Mouse (Mus musculus) spleen, postnatal 36 days (tissue): ENCODE measurements at regions not wholly inside any gene's neighbourhood (a gene's known extent, or its start where the extent isn't known, plus 50 kb on each side); places are given as distances from the start of the nearest gene placed in this dataset.

ENCODE experiments used
- DNase-seq, 2 experiments: peaks; one replicate each; pipeline ENCODE4 v3.0.0; 2022; ENCODE audit warnings: low spot score in 2 of 2, mixed read lengths in 1 of 2

DNA sequence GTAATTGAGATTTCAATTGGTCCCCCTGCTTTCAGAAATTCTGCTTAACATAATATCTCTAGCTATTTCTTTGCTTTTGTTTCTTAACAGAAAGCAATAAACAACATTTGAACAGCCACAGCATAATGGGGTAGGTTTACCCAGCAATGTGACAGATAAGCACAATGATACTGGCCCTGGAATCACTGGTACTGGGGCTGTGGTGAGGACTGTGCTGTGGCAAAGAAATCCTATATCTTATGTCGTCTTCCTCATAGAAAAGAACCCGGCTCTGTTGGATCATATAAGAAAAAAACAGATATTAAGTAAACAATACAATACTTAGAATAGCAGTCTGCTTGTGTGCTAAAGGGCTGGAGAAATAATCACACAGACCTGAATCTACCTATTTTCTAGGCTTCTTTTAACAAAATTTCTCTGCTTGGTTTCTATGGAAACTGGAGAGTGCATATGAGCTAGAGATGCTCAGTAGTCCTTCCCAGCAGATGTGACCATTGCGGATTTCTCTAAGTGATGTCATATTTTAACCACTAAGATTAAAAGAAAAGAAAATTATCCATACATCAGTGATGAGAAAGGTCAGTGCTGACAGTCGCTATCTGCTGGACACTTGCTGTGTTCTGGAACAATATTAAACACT is 119.8 kb upstream of the Gnao1 start:
- no peak for DNase-seq

DNA sequence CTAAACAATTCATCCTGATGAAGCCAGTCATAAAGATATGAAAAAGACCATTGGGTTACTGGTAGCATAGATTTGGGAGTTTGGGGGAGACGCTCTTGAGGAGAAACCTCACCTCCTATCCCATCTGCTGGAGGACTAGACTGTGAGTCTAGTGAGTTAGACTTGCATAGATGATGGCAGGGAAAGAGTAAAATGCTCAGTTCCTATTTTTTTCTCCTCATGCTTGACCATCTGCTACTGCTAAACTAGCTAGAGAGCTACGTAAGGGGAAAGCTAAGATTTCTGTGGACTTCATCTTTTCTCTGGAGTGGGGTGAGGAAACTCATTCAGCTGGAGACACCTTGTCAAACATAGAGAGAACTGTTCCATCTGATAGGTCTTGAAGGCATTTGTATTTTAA is 118.4 kb upstream of the Gnao1 start:
- no peak for DNase-seq

DNA sequence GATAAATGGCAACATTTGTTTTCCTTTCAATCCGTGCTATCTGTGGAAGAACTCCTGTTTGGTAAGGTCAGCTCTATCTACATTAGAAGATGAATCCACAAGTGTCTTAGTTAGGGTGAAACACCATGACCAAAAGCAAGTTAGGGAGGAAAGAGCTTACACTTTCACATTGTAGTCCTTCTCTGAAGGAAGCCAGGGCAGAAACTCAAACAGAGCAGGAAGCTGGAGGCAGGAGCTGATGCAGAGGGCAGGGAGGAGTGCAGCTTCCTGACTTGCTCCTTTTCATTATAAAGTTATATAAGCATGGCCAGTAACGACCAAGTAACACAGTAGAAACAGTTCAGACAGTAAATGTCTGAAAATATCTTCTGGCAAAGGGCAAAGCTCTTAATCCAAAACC is 117.9 kb upstream of the Gnao1 start:
- no peak for DNase-seq

DNA sequence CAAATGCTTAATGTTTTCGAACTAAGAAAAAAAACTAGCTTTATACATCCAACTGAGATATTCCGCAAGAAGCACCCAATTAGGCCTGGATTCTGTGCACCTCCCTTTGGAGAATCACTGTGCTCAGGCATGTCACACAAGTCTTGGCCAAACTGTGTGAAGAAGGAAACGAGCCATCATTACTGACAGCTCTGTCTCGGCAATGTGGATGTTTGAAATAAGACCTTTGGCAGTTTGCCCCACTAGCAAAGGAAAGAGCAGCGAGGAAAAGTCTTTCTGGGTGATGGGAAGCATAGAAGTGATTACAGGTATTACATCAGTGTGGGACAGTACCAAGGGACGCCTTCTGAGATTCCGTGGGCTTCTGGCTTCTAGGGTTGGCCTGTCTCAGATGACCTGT is 112.6 kb upstream of the Gnao1 start:
- DNase-seq = no peak

DNA sequence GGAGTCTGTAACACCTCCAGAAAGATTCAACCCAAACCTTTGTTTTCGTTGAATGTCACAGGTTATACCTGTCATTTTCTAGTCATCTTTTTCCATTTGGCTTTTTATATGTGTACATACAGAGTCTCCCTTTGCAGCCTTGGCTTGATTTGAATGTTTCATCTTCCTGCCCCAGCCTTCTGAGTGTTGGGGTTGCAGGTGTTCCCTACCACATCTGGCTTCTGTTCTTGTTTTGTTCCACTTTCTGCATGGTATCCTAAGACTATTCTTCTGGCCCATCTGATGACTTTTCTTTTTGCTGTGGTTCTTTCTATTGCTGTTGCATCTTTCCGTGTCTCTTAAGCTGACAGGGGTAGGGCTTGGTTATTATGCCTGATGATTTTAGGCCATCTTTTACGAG is 111.3 kb upstream of the Gnao1 start:
- DNase-seq = no peak

DNA sequence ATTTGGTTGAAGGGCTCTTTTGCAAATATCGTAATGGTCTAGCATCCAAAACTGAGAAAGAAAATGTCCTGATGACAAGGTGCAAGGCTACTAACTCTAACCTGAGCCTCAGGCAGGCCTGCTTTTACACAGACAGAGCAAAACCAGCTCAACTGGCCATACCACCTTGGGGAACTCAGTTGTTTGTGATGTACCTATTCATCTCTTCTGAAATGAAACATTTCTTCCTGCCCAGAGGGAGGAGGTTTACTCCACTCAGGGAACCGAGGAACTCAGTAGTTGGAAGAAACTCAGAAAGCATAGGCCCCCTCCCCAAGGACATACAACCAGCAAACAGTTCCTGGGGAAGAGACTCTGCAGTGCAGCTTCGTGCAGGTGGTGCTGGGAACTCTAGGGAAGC is 108.4 kb upstream of the Gnao1 start:
- no peak for DNase-seq

DNA sequence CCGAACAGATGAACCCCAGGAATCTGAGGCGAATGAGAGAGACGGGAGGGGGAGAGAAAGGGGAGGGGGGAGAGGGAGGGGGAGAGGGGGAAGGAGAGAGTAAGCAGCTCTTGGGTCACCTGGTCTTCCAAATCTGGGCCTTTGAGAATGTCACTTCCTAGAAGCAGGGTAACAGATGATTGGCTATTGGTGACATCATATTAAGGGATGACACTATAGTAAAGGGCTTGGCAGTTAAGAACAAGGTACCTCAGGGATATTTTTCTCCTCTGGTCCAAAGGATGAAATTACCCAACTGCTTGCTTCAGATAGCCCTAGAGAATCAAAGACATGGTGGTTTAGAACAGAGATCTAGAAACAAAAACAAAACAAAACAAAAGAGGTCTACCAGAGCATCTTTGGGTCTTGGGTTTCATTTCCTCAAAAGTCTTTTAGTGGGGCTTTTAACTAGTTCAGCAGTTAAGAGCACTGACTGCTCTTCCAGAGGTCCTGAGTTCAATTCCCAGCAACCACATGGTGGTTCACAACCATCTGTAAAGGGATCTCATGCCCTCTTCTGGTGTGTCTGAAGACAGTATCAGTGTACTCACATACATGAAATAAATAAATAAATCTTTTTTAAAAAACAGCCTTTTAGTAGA is 97.6 kb upstream of the Gnao1 start:
- no peak for DNase-seq

DNA sequence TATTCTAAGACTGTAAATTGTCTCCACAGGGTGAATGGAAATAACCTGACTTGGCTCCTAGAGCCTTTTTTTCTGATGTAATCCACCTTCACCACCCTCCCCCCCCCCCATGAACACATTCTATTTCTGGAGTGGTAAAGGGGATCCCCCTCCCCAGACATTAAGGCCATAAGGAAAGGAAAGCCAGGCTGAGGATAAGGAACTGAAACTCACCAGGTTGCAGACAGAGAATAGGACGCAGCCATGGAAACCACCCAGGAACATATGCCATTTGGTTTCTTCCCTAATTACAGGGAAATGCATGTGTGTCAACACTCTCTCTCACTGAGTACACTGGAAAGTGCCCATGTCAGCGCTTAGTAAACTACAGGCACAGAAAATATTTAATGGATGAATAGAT is 96.5 kb upstream of the Gnao1 start:
- no peak for DNase-seq

DNA sequence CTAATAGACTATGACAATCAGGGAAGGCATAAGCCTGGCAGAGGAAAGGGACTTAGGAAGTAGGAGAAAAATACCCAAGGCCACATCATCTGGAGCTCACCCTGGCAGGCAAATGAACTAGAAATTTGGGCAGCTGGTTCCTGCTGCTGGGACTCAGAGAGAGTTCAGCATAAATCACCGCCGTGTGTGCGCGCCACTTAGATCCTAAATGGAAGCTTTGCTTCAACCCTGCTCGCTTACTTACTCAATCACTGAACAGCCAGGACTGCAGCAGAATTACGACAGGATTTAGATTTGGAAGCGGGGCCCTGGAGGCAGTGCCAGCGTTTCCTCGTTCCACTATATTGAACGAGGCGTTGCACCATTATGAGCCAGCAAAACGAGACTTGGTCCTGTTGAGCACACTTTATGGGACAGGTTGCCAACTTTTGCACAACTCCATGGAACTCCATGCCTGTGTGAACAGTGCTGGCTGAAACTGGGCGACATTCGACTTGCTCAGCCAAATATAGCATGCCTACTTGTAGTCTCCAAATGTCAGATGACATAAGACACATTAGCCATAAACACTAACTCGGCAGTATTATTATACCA is 84.8 kb upstream of the Gnao1 start:
- DNase-seq = no peak

DNA sequence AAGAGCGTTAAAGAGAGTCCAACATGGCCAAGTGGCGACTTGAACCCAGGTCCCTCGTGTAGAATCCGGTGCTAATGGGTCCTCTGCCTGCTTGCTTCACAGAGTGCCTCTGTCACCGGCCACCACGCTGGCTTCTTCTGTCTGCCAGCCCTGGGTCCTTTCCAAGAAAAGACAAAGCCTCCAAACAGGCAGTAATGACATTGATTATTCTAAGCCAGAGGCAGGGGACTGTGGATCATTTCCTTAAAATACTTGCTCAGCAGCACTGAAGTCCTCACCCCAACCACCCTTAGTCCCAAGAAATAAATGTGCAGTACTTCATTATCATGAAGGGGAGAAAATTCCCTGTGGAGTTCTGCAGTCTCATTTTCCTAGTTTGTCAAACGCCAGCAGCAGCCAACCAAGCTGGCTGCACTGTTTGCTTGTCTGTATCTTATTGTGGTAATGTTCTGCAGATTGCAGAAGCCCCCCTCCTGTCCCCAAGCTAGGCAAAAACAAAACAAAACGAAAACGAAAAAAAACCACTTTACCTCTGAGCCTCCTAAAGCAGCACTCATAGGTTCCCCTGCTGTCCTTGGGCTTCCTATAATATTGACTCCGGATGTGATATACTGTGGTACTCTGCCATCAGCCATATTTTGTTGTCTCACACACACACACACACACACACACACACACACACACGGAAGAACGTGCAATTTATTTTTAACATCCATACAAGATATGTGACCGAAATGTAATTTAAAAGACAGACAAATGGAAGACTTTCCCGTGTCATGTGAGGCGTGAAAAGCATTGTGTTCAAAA is 80.4 kb upstream of the Gnao1 start:
- no peak for DNase-seq

DNA sequence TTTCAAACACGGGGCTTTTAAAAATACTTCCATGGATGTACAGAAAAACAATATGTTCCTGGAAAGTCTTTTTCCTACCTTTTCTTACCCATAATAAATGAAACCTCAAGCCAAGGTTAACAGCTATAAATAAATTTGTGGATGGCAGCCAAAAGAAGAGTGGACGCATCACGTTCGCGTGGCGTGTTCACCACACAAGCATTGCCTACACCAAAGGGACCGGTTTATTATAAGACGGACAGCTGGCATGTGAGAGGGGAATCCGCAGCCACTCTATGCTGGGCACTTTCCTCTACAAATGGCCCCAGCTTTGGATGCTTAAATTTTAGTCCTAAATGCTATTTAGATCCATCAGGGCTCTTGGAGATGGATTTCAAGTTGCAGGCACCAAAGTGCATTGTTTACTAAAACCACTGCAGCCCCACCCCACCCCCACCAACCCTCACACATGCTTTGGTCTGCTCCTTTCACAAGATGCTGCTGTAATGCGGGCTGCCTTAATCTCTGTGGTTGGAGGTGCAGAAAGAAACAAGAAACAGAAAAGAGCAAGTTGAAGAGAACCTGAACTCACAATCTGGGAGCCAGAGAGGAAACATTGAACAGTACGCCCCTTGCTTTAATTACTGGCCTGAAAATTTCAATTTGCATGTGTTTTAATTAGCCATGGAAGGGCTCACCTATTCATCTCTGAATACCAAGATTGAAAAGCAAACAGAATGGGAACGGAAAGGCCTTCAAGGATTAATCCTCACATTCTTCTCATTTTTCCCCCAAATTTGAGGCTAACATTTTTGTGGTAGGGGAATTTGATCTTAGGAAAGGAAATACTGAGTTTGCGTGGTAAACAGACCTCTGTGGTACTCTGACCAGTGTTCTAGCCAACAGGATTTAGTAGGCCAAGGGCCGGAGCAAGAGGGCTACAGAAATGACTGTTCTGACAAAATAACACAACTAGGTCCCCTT is 78.7 kb upstream of the Gnao1 start:
- no peak for DNase-seq

DNA sequence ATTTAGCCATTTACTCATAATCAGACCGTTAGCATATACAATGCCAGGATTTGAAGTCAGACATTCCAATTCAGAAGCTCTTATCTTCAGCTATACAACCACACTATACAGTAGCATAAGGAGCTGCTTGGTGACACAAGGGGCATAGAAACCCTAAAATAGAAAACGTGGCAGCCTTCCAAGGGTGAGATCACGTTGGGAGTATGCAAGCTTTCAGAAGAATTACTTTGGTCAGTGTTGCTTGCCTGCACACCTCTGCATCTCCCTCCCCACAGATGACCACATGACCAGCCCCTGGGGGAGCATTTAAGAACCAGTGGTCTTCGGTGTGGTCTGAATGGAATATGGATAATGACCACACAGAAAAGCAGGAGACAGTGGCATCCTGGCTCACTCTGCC is 74.9 kb upstream of the Gnao1 start:
- DNase-seq = no peak

DNA sequence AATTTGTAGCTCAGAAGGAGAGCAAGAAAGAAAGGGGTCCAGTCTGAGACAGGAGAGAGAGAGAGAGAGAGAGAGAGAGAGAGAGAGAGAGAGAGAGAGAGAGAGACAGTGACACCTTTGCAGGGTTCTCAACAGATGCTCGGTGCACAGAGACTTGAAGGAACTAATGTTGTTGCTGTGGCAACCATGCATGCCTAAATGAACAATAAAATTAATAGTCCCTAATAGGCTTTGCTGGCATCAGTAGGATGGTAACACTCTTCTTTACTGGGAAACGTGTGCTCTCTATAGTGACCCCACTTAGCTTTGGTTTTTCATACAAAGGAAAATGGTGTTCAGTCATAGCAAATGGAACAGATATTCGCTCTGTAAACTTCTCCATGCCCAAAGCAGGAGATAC is 69.5 kb upstream of the Gnao1 start:
- DNase-seq = no peak

DNA sequence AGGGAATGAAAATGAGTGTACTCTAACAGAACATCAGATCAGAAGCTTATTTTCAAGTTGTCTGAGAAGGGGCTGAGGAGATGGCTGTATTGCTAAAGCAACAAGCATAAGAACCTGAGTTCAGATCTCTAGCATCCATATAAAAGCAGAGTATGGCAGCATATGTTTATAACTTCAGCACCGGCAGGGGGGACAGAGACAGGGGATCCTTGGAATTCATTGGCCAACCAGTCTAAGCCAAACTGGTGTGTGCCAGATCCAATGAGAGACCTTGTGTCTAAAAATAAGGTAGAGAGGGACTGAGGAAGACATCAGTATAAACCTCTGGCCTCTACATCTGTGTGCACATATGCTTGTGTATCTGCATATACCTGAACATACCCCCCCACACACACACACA is 61.0 kb upstream of the Gnao1 start:
- DNase-seq = no peak

DNA sequence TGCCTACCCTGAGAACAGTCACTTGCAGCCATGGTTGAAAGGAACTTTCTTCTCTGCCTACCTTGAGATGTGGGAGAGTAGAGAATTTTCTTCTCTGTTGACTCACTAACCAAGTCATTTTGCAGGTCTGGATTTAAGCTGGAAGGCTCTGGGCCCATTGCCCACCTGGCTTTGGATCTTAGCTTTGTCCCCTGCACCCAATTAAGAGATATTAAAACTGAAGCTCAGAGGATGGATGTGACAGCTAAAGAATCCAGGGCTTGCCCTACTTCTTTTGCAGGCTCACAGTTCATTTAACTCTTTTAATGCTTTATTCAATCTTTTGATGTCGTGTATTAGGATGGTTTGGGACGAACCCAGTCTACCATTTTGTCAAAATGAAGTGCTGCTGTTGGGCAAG is 58.8 kb upstream of the Gnao1 start:
- DNase-seq = no peak

DNA sequence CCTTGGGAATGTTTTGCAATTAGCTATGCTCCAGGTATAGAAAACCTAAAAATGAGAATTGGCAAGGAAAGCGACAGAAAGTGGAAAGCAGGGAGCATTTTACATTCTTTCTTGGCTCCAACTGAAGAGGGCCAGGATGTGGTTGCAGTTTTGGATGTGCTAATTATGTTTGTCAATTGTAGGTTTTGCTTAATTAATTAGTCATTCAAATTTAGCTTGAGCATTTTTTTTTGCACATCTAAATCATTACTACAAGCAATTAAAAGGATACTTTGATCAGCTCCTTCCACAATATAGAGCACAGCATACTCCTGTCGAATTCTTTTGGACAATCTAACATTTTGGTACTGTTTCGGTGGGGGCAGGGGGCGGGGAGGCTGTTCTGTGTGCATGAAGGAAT is 53.8 kb upstream of the Gnao1 start:
- DNase-seq = no peak
